Mouse (Mus musculus): ENCODE data around the gene Shisal2a. TPM values are rescaled to one million over a fixed set of nuclear protein-coding genes. Genes with fewer than 3 reads are reported as not detected.

Shisal2a gene
- 1.7 and 1.8 TPM in 2 replicates for polyA plus RNA-seq (2016; fragmentation: Nextera tagmentation; extraction: Ambion mirVana)

DNA sequence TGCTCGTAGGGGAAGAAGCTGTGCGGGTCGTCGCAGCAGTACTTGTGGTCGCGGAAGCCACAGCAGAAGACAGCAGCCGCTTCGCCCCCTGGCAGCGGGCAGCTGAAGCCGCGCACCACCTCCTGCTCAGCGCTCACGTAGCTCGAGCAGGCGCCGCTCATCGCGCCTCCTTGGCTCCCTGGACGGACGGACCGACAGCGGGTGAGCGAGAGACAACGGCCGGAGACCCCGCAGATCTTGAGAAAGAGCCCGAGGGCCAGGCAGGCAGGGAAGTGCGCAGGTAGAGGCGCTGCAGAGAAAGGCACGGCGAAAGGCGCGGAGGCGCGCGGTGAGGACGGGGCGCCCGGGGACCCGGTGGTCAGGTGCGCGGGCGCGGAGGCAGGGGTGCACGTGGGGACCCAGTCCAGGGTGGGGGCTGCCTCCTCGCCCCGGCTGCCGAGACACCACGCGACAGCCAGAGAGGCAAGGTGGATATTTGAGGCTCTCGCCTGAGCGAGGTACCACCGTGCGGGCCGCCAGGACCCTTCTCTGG, at the start of gene Shisal2a:
Shisal2a (minus strand) TSS at position 167 of the 532 bp plus-strand sequence.
- DNase-seq (ENCODE audit: extremely low spot score, low spot score), result peak; percentile 36
- no peaks in the 10 kb centered on the region for H3K9me3 ChIP-seq
- H3K27ac ChIP-seq, result peak within 1 kb of the TSS; percentile 83
- peak within 1 kb of the TSS; percentile 63 for H3K4me3 ChIP-seq
- H3K4me1 ChIP-seq, result peaks cover 44% of the 10 kb centered on the region
- H3K27me3 ChIP-seq (ENCODE audit: poor library complexity, severe bottlenecking), result peaks cover 64% of the 10 kb centered on the region
- H3K36me3 ChIP-seq (replicated peaks), result no peaks in the 10 kb centered on the region
- 2% methylated on average over 55 of the region's 55 CpGs for WGBS

- Histone ChIP-seq H3K9me3 (no peaks in the 10 kb centered on the region), H3K27me3 (ENCODE audit: poor library complexity, severe bottlenecking) (no peaks in the 10 kb centered on the region), H3K27ac (peak overlapping the region; percentile 91), H3K4me3 (peak overlapping the region; percentile 18), H3K36me3 (replicated peaks) (no peaks in the 10 kb centered on the region), H3K4me1 (peaks cover 66% of the 10 kb centered on the region)
- 22% methylated on average over 2 of the region's 2 CpGs for WGBS
- no peak for DNase-seq (ENCODE audit: extremely low spot score, low spot score)
Observed at GRCm38 (mm10) chr4:108431561-108431936, 48.4 kb upstream of the Shisal2a start.

GRCm38 (mm10) chr4:108430656-108431560, 47.8 kb upstream of the Shisal2a start:
- Histone ChIP-seq H3K36me3 (replicated peaks) (no peaks in the 10 kb centered on the region), H3K9me3 (no peaks in the 10 kb centered on the region), H3K4me1 (peaks cover 65% of the 10 kb centered on the region), H3K4me3 (peak overlapping the region; percentile 18), H3K27me3 (ENCODE audit: poor library complexity, severe bottlenecking) (no peaks in the 10 kb centered on the region), H3K27ac (peak overlapping the region; percentile 91)
- 18% methylated on average over 4 of the region's 4 CpGs for WGBS
- DNase-seq (ENCODE audit: extremely low spot score, low spot score), result peak; percentile 89

DNA sequence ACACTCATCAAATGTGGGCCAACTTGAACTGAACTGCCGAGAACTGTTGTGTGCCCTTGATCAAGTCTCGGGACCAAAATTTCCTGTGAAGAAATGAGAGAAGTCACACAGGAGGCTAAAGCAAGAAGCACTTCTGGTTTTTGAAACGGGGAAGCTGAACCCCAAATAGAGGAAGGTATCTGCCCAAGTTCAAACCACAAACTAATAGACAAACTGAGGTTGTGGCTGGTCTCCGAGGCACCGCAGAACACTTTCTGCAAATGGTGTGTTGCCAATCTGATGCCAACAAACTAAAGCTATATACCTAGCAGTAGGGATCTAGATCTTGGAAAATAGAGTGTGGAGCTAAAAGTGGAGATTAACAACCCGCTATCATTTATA, 45.2 kb upstream of the Shisal2a start:
- no peaks in the 10 kb centered on the region for H3K36me3 ChIP-seq (replicated peaks)
- no peak overlapping the region for H3K4me3 ChIP-seq
- peaks cover 52% of the 10 kb centered on the region for H3K4me1 ChIP-seq
- H3K27me3 ChIP-seq (ENCODE audit: poor library complexity, severe bottlenecking), result no peaks in the 10 kb centered on the region
- no peak for DNase-seq (ENCODE audit: extremely low spot score, low spot score)
- H3K27ac ChIP-seq, result peak overlapping the region; percentile 65; the same call in 1 of the 2 replicates
- H3K9me3 ChIP-seq, result no peaks in the 10 kb centered on the region
- 93% methylated on average over 6 of the region's 6 CpGs for whole genome bisulfite sequencing

DNA sequence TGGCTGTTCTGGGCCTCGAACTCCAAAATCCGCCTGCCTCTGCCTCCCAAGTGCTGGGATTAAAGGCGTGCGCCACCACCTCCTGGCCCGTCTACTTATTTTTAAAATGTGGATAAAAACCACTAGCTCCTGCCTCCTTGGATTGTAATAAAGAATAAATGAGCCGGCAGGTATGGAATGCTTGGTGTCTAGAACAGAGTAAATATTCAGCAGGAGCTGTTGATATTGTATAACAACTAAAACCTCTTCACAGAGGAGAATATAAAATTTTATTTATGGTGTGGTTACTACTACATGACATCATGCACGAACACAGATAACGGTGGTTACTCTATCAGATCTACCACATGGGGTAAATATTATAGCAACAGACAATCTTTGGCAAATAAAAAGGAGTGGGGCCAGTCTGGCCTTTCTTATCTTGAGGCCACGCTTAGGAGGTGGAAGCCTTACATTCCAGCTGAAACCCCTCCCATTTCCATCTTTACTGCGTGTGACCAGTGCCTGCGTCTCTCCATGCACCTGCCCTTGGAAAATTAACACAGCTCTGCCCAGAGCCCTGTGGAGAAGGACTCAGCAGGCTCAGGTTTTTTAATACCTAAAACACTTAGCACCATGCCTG, 44.7 kb upstream of the Shisal2a start:
- no peaks in the 10 kb centered on the region for H3K27me3 ChIP-seq (ENCODE audit: poor library complexity, severe bottlenecking)
- no peak overlapping the region for H3K4me3 ChIP-seq
- no peaks in the 10 kb centered on the region for H3K36me3 ChIP-seq (replicated peaks)
- H3K27ac ChIP-seq, result peak overlapping the region; percentile 65; the same call in 1 of the 2 replicates
- 85% methylated on average over 11 of the region's 11 CpGs for whole genome bisulfite sequencing
- H3K4me1 ChIP-seq, result peaks cover 47% of the 10 kb centered on the region
- no peak for DNase-seq (ENCODE audit: extremely low spot score, low spot score)
- H3K9me3 ChIP-seq, result no peaks in the 10 kb centered on the region

DNA sequence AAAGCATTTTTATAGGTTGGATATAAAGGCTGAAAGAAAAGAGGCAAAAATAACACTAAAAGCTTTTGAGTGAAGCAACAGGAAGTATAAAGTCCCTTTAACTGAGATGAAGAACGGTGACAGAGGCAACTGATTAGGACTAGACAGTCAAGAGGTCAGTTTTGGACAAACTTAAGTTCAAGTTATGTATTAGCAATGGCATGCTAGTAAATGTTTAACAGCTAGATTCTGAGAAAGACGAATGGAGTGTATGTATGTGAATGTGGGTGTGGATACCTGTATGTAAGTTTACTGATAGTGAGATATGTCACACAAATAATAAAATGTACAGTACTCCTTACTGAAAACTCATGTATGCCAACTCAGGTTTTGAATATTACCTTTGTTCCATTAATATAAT, 41.4 kb upstream of the Shisal2a start:
- H3K4me3 ChIP-seq, result no peak overlapping the region
- H3K9me3 ChIP-seq, result no peaks in the 10 kb centered on the region
- H3K4me1 ChIP-seq, result peaks cover 16% of the 10 kb centered on the region
- 92% methylated on average over 2 of the region's 2 CpGs for WGBS
- H3K27me3 ChIP-seq (ENCODE audit: poor library complexity, severe bottlenecking), result no peaks in the 10 kb centered on the region
- no peaks in the 10 kb centered on the region for H3K36me3 ChIP-seq (replicated peaks)
- DNase-seq (ENCODE audit: extremely low spot score, low spot score), result no peak
- H3K27ac ChIP-seq, result no peak overlapping the region

GRCm38 (mm10) chr4:108407621-108408020, 24.5 kb upstream of the Shisal2a start:
- H3K36me3 ChIP-seq (replicated peaks), result 0 out of 2 replicates have a peak, but pooled peaks cover 8% of the 10 kb centered on the region
- WGBS, result 41% methylated on average over 8 of the region's 8 CpGs
- H3K27me3 ChIP-seq (ENCODE audit: poor library complexity, severe bottlenecking), result peaks cover 14% of the 10 kb centered on the region; the same call in 1 of the 2 replicates
- H3K9me3 ChIP-seq, result peaks cover 4% of the 10 kb centered on the region; the same call in 1 of the 2 replicates
- H3K4me1 ChIP-seq, result peaks cover 39% of the 10 kb centered on the region
- no peak overlapping the region for H3K4me3 ChIP-seq
- DNase-seq (ENCODE audit: extremely low spot score, low spot score), result no peak
- peak overlapping the region; percentile 88 for H3K27ac ChIP-seq

GRCm38 (mm10) chr4:108406861-108407401, 23.8 kb upstream of the Shisal2a start, which contains the start of gene Gpx7:
TSS of gene Gpx7 (minus strand) at chr4:108406961.
- no peak for DNase-seq (ENCODE audit: extremely low spot score, low spot score)
- H3K4me1 ChIP-seq, result peaks cover 41% of the 10 kb centered on the region
- 7% methylated on average over 15 of the region's 15 CpGs for WGBS
- peak within 1 kb of the TSS; percentile 88 for H3K27ac ChIP-seq
- H3K36me3 ChIP-seq (replicated peaks), result peaks cover 10% of the 10 kb centered on the region; the same call in 1 of the 2 replicates
- peak within 1 kb of the TSS; percentile 54 for H3K4me3 ChIP-seq
- H3K9me3 ChIP-seq, result peaks cover 4% of the 10 kb centered on the region; the same call in 1 of the 2 replicates
- H3K27me3 ChIP-seq (ENCODE audit: poor library complexity, severe bottlenecking), result peaks cover 14% of the 10 kb centered on the region; the same call in 1 of the 2 replicates

- peaks cover 41% of the 10 kb centered on the region for H3K4me1 ChIP-seq
- H3K9me3 ChIP-seq, result peaks cover 4% of the 10 kb centered on the region; the same call in 1 of the 2 replicates
- 1% methylated on average over 52 of the region's 52 CpGs for WGBS
- peak; percentile 62 for DNase-seq (ENCODE audit: extremely low spot score, low spot score)
- peak overlapping the region; percentile 54 for H3K4me3 ChIP-seq
- H3K27ac ChIP-seq, result peak overlapping the region; percentile 88
- H3K36me3 ChIP-seq (replicated peaks), result peaks cover 10% of the 10 kb centered on the region; the same call in 1 of the 2 replicates
- peaks cover 14% of the 10 kb centered on the region; the same call in 1 of the 2 replicates for H3K27me3 ChIP-seq (ENCODE audit: poor library complexity, severe bottlenecking)
Observed at GRCm38 (mm10) chr4:108406138-108406860, 23.1 kb upstream of the Shisal2a start.

DNA sequence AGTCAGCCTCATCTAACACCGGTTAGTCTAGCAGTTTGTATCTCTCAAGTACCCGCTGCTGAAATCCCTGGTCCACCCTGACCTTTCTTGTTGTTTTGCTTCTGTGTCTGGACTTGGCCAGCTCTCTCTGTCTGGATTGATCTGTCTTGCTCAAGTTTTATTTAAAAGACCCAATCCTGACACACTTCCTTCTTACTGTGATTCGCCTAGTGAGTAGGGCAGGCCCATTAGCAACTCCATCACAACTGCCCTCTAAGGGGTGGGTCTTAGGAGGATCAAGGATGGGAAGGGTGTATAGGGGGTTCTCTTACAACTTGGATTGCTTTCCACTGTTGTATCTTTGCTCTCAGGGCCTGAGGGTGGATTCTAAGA, 22.6 kb upstream of the Shisal2a start:
- H3K27ac ChIP-seq, result peak overlapping the region; percentile 88

GRCm38 (mm10) chr4:108403861-108404635, 20.9 kb upstream of the Shisal2a start:
- H3K9me3 ChIP-seq, result no peaks in the 10 kb centered on the region
- WGBS, result 89% methylated on average over 8 of the region's 8 CpGs
- no peak for DNase-seq (ENCODE audit: extremely low spot score, low spot score)
- peaks cover 14% of the 10 kb centered on the region; the same call in 1 of the 2 replicates for H3K27me3 ChIP-seq (ENCODE audit: poor library complexity, severe bottlenecking)
- H3K36me3 ChIP-seq (replicated peaks), result peaks cover 20% of the 10 kb centered on the region
- H3K4me1 ChIP-seq, result peaks cover 41% of the 10 kb centered on the region
- H3K27ac ChIP-seq, result no peak overlapping the region
- H3K4me3 ChIP-seq, result no peak overlapping the region

More for the DNA sequence above, 22.6 kb upstream of the Shisal2a start:
- Histone ChIP-seq H3K36me3 (replicated peaks) (peaks cover 15% of the 10 kb centered on the region), H3K9me3 (peaks cover 4% of the 10 kb centered on the region; the same call in 1 of the 2 replicates), H3K4me3 (peak overlapping the region; percentile 54), H3K27me3 (ENCODE audit: poor library complexity, severe bottlenecking) (peaks cover 14% of the 10 kb centered on the region; the same call in 1 of the 2 replicates), H3K4me1 (peaks cover 41% of the 10 kb centered on the region)
- 72% methylated on average over 3 of the region's 3 CpGs for WGBS
- no peak for DNase-seq (ENCODE audit: extremely low spot score, low spot score)
